Mouse (Mus musculus): Measurements from ENCODE around the gene Pde4d. TPM values are rescaled to one million over a fixed set of nuclear protein-coding genes. Genes with fewer than 3 reads are reported as not detected.
A peak's percentile ranks its signal among the peaks of the same experiment; 100 is the strongest.
"Not testable (repeated sequence)": the region's sequence is repeated elsewhere in the genome, so short reads cannot be mapped to it uniquely, and the experiment has no call there.

Gene Pde4d
- polyA plus RNA-seq, 1 experiment from 2014 or later, result 13.0 TPM

DNA sequence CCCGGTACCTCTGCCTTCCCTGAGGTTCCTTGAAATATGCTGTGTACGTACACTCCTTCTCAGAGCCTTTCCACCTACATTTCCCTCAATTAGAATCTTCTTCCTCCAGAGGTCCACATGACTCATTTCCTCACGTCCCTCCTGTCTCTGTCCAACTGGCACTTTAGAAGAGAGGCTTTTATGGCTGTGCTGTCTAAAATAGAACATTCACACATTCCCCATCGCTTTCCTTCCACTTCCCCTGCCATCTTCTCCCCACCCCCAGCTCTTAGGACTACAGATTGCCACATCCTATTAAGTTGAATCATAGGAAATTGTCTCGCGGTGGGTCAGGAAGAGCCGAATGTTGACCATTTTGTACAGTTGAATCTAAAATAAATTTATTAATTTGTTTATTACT is 326.1 kb downstream of the Pde4d start:
- 57% methylated on average over 7 of the region's 7 CpGs for WGBS
- no peak for ATAC-seq (ENCODE audit: low FRiP score, low TSS enrichment)
- Histone ChIP-seq H3K9ac (ENCODE audit: low read length) (no peak overlapping the region), H3K4me3 (ENCODE audit: low read depth, low read length) (no peak overlapping the region), H3K27me3 (ENCODE audit: control insufficient read depth, insufficient read depth, low read length) (no peaks in the 10 kb centered on the region), H3K36me3 (ENCODE audit: control insufficient read depth, insufficient read depth, low read length) (no peaks in the 10 kb centered on the region), H3K4me2 (replicated peaks; ENCODE audit: low read depth) (no peak overlapping the region), H3K4me1 (replicated peaks; ENCODE audit: control insufficient read depth, insufficient read depth) (no peaks in the 10 kb centered on the region), H3K27ac (replicated peaks) (no peak overlapping the region), H3K9me3 (ENCODE audit: control insufficient read depth, low read length) (no peaks in the 10 kb centered on the region)
- TF ChIP-seq CTCF (IDR thresholded peaks at IDR 0.05; ENCODE audit: low read depth) (no peak), EP300 (optimal IDR thresholded peaks at IDR 0.05) (no peak)
- no peak for DNase-seq (ENCODE audit: low spot score)

DNA sequence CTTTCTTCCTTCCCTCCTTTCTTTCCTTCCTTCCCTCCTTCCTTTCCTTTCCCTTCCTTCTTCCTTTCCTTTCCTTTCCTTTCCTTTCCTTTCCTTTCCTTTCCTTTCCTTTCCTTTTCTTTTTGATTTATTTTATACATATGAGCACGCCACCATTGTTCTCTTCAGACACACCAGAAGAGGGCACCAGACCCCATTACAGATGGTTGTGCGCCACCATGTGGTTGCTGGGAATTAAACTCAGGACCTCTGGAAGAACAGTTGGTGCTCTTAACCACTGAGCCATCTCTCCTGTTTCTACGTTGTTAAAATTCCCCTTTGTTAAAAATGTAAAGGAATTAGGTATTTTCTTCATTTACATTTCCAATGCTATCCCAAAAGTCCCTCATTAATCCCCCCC is 347.9 kb downstream of the Pde4d start:
- not testable (repeated sequence) for H3K9me3 ChIP-seq (ENCODE audit: control insufficient read depth, low read length); H3K27ac ChIP-seq (replicated peaks); ATAC-seq (ENCODE audit: low FRiP score, low TSS enrichment); DNase-seq (ENCODE audit: low spot score); H3K4me3 ChIP-seq (ENCODE audit: low read depth, low read length); H3K36me3 ChIP-seq (ENCODE audit: control insufficient read depth, insufficient read depth, low read length); H3K4me1 ChIP-seq (replicated peaks; ENCODE audit: control insufficient read depth, insufficient read depth); H3K4me2 ChIP-seq (replicated peaks; ENCODE audit: low read depth); H3K9ac ChIP-seq (ENCODE audit: low read length); H3K27me3 ChIP-seq (ENCODE audit: control insufficient read depth, insufficient read depth, low read length)
- WGBS, result 86% methylated on average over 3 of the region's 3 CpGs
- peak; percentile 37 for TF ChIP-seq CTCF (IDR thresholded peaks at IDR 0.05; ENCODE audit: low read depth)

DNA sequence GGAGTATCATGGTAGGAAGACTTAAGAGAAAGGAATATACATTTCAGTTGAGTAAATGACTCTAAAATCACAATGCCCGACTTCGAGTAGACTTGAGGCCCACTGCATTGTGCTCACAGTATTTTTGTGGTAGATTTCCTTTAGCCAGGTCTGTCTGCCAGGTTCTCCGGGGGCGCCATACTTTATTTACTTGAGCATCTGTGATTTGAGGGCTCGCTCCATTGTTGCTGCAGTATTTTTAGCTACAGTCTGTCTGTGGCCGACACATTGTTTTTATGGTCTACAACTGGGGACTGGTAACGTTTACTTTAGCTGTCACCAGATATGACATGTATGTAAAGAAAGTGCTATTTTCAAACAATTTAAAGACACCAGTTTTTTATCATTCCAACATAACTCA is 359.4 kb downstream of the Pde4d start:
- ATAC-seq (ENCODE audit: low FRiP score, low TSS enrichment) (no peak), DNase-seq (ENCODE audit: low spot score) (no peak)
- no peak for TF ChIP-seq EP300 (optimal IDR thresholded peaks at IDR 0.05)
- TF ChIP-seq CTCF (IDR thresholded peaks at IDR 0.05; ENCODE audit: low read depth), result no peak
- no peaks in the 10 kb centered on the region for H3K9me3 ChIP-seq (ENCODE audit: control insufficient read depth, low read length)
- WGBS, result 67% methylated on average over 7 of the region's 7 CpGs
- H3K4me3 ChIP-seq (ENCODE audit: low read depth, low read length), result no peak overlapping the region
- H3K9ac ChIP-seq (ENCODE audit: low read length), result no peak overlapping the region
- H3K4me1 ChIP-seq (replicated peaks; ENCODE audit: control insufficient read depth, insufficient read depth), result no peaks in the 10 kb centered on the region
- H3K4me2 ChIP-seq (replicated peaks; ENCODE audit: low read depth), result no peak overlapping the region
- H3K36me3 ChIP-seq (ENCODE audit: control insufficient read depth, insufficient read depth, low read length), result no peaks in the 10 kb centered on the region
- no peaks in the 10 kb centered on the region for H3K27me3 ChIP-seq (ENCODE audit: control insufficient read depth, insufficient read depth, low read length)
- H3K27ac ChIP-seq (replicated peaks), result no peak overlapping the region

DNA sequence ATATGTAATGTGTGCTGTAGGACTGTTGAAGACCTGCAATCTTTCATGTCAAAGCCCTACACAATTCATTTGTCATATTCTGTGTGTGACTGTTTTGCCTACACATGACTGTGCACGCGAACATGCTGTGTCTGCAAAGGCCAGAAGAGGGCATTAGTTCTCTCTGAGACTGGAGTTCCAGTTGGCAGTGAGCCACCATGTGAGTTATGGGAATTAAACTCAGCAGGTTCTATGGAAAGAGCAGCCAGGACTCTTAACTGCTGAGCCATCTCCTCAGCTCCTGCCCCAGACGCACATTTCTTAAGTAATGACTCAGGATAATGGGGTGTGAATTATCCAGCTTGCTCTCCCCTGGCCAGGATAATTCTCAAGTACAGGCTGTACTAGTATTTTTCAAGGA is 363.2 kb downstream of the Pde4d start:
- DNase-seq (ENCODE audit: low spot score) (peak; percentile 66), ATAC-seq (ENCODE audit: low FRiP score, low TSS enrichment) (peak; percentile 57)
- 42% methylated on average over 3 of the region's 3 CpGs for WGBS
- Histone ChIP-seq H3K27me3 (ENCODE audit: control insufficient read depth, insufficient read depth, low read length) (no peaks in the 10 kb centered on the region), H3K27ac (replicated peaks) (no peak overlapping the region), H3K4me2 (replicated peaks; ENCODE audit: low read depth) (no peak overlapping the region), H3K4me1 (replicated peaks; ENCODE audit: control insufficient read depth, insufficient read depth) (no peaks in the 10 kb centered on the region), H3K9me3 (ENCODE audit: control insufficient read depth, low read length) (no peaks in the 10 kb centered on the region), H3K4me3 (ENCODE audit: low read depth, low read length) (no peak overlapping the region), H3K9ac (ENCODE audit: low read length) (no peak overlapping the region), H3K36me3 (ENCODE audit: control insufficient read depth, insufficient read depth, low read length) (no peaks in the 10 kb centered on the region)
- TF ChIP-seq EP300 (optimal IDR thresholded peaks at IDR 0.05), result no peak
- peak; percentile 76 for TF ChIP-seq CTCF (IDR thresholded peaks at IDR 0.05; ENCODE audit: low read depth)

DNA sequence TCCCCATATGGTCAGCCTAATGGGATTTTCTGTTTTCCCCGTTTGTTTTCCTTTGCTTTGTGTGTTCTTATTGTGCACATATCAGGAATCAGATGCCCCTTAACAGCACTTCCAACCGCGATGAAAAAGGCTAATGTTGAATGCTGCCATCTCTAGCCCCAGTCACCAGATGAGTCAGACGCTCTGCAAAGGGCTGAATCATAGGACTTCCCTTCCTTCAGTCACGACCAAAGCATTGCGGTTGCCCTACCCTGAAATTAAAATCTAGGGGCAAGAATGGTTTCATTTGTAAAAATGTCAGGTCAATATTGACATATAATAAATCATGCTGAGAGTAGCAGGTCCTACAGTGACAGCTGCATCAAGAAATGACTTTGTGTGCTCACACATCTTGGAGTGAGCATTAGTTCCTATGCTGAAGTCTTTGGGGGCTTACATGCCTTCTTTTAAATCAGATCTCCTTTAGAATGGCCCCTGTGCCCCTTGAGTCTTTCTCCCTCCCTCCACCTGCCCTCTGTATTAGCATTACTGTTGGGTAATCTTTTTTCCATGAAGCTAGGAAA is 370.2 kb downstream of the Pde4d start:
- H3K4me1 ChIP-seq (replicated peaks; ENCODE audit: control insufficient read depth, insufficient read depth), result no peaks in the 10 kb centered on the region
- WGBS, result 54% methylated on average over 6 of the region's 6 CpGs

DNA sequence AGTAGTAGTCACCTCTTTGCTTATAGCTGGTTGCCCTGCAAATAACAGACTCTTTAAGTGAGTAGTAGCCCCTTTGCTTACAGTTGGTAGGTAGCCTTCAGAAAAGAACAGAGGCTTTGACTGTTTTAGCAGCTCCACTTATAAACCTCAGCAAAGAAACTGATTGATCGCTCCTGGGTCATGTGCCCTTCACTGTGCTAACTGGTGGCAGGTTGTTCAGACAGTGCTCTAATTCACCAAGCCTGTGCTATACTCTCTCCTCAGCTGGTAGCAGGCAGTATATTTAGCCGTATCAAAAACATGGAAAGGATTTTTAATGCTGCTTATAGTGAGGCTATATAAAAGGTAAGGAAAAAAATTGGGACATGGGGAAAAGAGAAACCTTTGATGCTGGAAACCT is 370.7 kb downstream of the Pde4d start:
- Histone ChIP-seq H3K9me3 (ENCODE audit: control insufficient read depth, low read length) (no peaks in the 10 kb centered on the region), H3K4me3 (ENCODE audit: low read depth, low read length) (no peak overlapping the region), H3K27me3 (ENCODE audit: control insufficient read depth, insufficient read depth, low read length) (no peaks in the 10 kb centered on the region), H3K36me3 (ENCODE audit: control insufficient read depth, insufficient read depth, low read length) (no peaks in the 10 kb centered on the region), H3K27ac (replicated peaks) (0 out of 2 replicates have a peak overlapping the region, but pooled peaks have one; percentile 24), H3K4me2 (replicated peaks; ENCODE audit: low read depth) (no peak overlapping the region), H3K4me1 (replicated peaks; ENCODE audit: control insufficient read depth, insufficient read depth) (no peaks in the 10 kb centered on the region), H3K9ac (ENCODE audit: low read length) (no peak overlapping the region)
- DNase-seq (ENCODE audit: low spot score) (no peak), ATAC-seq (ENCODE audit: low FRiP score, low TSS enrichment) (peak; percentile 61)
- 71% methylated on average over 2 of the region's 2 CpGs for WGBS
- TF ChIP-seq CTCF (IDR thresholded peaks at IDR 0.05; ENCODE audit: low read depth) (no peak), EP300 (optimal IDR thresholded peaks at IDR 0.05) (no peak)

More for the DNA sequence above, 370.2 kb downstream of the Pde4d start:
- TF ChIP-seq EP300 (optimal IDR thresholded peaks at IDR 0.05), result no peak
- TF ChIP-seq CTCF (IDR thresholded peaks at IDR 0.05; ENCODE audit: low read depth), result no peak
- ATAC-seq (ENCODE audit: low FRiP score, low TSS enrichment), result peak; percentile 96
- H3K27me3 ChIP-seq (ENCODE audit: control insufficient read depth, insufficient read depth, low read length), result no peaks in the 10 kb centered on the region
- H3K9me3 ChIP-seq (ENCODE audit: control insufficient read depth, low read length), result no peaks in the 10 kb centered on the region
- H3K27ac ChIP-seq (replicated peaks), result 0 out of 2 replicates have a peak overlapping the region, but pooled peaks have one; percentile 24
- no peak overlapping the region for H3K4me3 ChIP-seq (ENCODE audit: low read depth, low read length)
- H3K4me2 ChIP-seq (replicated peaks; ENCODE audit: low read depth), result no peak overlapping the region
- H3K36me3 ChIP-seq (ENCODE audit: control insufficient read depth, insufficient read depth, low read length), result no peaks in the 10 kb centered on the region
- no peak overlapping the region for H3K9ac ChIP-seq (ENCODE audit: low read length)
- peak; percentile 49 for DNase-seq (ENCODE audit: low spot score)

All from stomach, postnatal 0 days (tissue).